Mouse (Mus musculus) kidney, embryonic 14.5 days (tissue): Measurements from ENCODE around the gene Arl9. TPM values are rescaled to one million over a fixed set of nuclear protein-coding genes. Genes with fewer than 3 reads are reported as not detected.
"Not testable (repeated sequence)": the region's sequence is repeated elsewhere in the genome, so short reads cannot be mapped to it uniquely, and the experiment has no call there.

Source experiments
- ATAC-seq: fragments of 200-750 bp; cut with Nextera tagmentation; 2 replicates; pipeline ENCODE4 v1.8.0; 2017; ENCODE audit warnings: moderate number of reproducible peaks, mild to moderate bottlenecking, moderate TSS enrichment, moderate library complexity; ENCODE audit not compliant: low FRiP score, low TSS enrichment
- H3K27ac ChIP-seq: fragments of 300-500 bp; sonication (generic); 2 replicates; pipeline ENCODE4 v1.5.1; 2014; ENCODE audit warnings: low read depth, mild to moderate bottlenecking, low read length, moderate library complexity, mixed read lengths
- H3K27me3 ChIP-seq: fragments of 300-500 bp; sonication (generic); 2 replicates; pipeline ENCODE4 v1.6.1; 2014; ENCODE audit warnings: mild to moderate bottlenecking, low read length; ENCODE audit not compliant: control insufficient read depth, insufficient read depth
- H3K36me3 ChIP-seq: fragments of 300-500 bp; sonication (generic); 2 replicates; pipeline ENCODE4 v1.6.1; 2014; ENCODE audit warnings: low read length, mixed read lengths; ENCODE audit not compliant: control insufficient read depth, insufficient read depth
- H3K4me1 ChIP-seq: fragments of 300-500 bp; sonication (generic); 2 replicates; pipeline ENCODE4 v1.6.1; 2014; ENCODE audit warnings: low read length, mixed read lengths; ENCODE audit not compliant: control insufficient read depth, insufficient read depth
- H3K4me2 ChIP-seq: fragments of 300-500 bp; sonication (generic); replicated peaks from 2 replicates; pipeline ENCODE4 v1.6.1; 2014; ENCODE audit warnings: low read depth, mild to moderate bottlenecking, low read length
- H3K4me3 ChIP-seq: fragments of 300-500 bp; sonication (generic); 2 replicates; pipeline ENCODE4 v1.5.1; 2014; ENCODE audit warnings: mild to moderate bottlenecking, low read length
- H3K9ac ChIP-seq: fragments of 300-500 bp; sonication (generic); 2 replicates; pipeline ENCODE4 v1.6.1; 2014; ENCODE audit warnings: low read depth, mild to moderate bottlenecking, low read length, moderate library complexity
- H3K9me3 ChIP-seq: fragments of 300-500 bp; sonication (generic); 2 replicates; pipeline ENCODE4 v1.6.1; 2016; ENCODE audit warnings: low read length; ENCODE audit not compliant: control insufficient read depth
- WGBS: fragments of 180-500 bp; shearing (Covaris S2); extraction: QIAGEN DNeasy Blood & Tissue Kit; methylation state at CpG from one replicate; pipeline ENCODE4 v1.1.7; 2014; 5-methylcytosine and 5-hydroxymethylcytosine counted together
- polyA plus RNA-seq: library from polyadenylated mRNA; unstranded; fragments of >200 nt; fragmentation: Nextera tagmentation; extraction: Ambion mirVana; gene quantifications from 2 replicates; pipeline ENCODE4 v1.2.1, GENCODE M21; 2014

Arl9 gene
- polyA plus RNA-seq, 1 experiment from 2014 or later, result not detected

DNA sequence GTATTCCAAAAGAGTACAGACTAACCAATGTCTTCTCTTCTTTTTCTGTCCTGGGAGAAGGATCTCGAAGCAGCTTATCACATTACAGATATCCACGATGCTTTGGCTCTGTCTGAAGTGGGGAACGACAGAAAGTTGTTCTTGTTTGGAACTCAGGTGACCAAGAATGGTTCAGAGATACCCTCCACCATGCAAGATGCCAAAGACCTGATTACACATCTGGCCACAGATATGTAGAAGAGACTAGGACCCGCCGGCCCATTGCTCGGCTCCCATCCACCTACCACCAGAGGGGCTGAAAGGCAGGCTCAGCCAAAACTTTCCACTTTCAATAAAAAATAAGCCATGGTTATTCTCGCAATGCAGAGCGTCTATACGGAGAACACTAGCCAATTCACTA is 6.5 kb downstream of the Arl9 start:
- no peak overlapping the region for H3K4me3 ChIP-seq
- no peak overlapping the region for H3K9ac ChIP-seq
- no peaks in the 10 kb centered on the region for H3K9me3 ChIP-seq
- 93% methylated on average over 9 of the region's 9 CpGs for WGBS
- no peak overlapping the region for H3K27ac ChIP-seq
- no peaks in the 10 kb centered on the region for H3K4me1 ChIP-seq
- H3K4me2 ChIP-seq, result no peak overlapping the region
- no peaks in the 10 kb centered on the region for H3K36me3 ChIP-seq
- no peak for ATAC-seq
- no peaks in the 10 kb centered on the region for H3K27me3 ChIP-seq

DNA sequence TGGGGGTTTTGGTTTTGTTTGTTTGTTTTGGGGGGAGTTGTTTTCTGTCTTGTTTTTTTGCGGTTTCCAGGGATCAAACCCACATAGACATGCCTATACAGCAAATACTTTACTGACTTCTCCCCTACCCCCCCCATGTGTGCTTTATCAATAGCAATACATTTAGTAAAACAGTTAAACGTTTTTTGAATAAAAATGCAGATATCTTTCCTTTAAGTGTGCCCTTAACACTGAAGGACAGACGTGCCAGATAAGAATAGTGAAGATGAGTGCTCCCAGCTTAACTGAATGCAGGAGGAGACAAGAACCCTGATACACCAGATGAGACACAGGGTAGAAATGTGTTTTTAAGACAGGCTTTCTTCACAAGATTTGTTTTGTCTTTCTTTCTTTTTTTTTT is 7.2 kb downstream of the Arl9 start:
- no peak overlapping the region for H3K27ac ChIP-seq
- no peak overlapping the region for H3K4me3 ChIP-seq
- no peak overlapping the region for H3K4me2 ChIP-seq
- H3K9me3 ChIP-seq, result no peaks in the 10 kb centered on the region
- ATAC-seq, result no peak
- H3K4me1 ChIP-seq, result no peaks in the 10 kb centered on the region; the same call in 1 of the 2 replicates
- no peak overlapping the region for H3K9ac ChIP-seq
- WGBS, result 65% methylated on average over 3 of the region's 3 CpGs
- no peaks in the 10 kb centered on the region for H3K27me3 ChIP-seq
- H3K36me3 ChIP-seq, result no peaks in the 10 kb centered on the region

DNA sequence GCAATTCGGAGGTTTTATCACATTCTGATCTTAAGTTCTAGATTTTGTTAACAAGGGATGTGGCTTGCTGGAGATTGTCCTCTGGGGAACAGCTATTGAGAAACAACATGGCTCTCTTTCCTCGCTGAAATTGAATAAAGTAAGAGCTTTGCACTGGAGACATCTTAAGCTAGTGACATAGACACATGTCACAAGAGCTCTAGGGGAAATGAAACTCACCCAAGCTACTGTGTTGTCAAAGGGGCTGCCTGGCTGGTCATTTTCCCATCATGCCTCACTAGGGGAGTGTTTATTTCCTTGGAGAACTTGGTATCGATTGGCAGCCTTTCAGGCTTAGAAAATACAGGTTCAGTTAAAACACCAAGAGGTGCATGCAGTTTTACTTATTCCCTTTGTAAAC is 9.3 kb downstream of the Arl9 start:
- Histone ChIP-seq H3K4me2 (no peak overlapping the region), H3K36me3 (no peaks in the 10 kb centered on the region), H3K9ac (no peak overlapping the region), H3K4me1 (no peaks in the 10 kb centered on the region; the same call in 1 of the 2 replicates), H3K9me3 (no peaks in the 10 kb centered on the region), H3K27ac (no peak overlapping the region), H3K4me3 (no peak overlapping the region), H3K27me3 (no peaks in the 10 kb centered on the region; the same call in 1 of the 2 replicates)
- no peak for ATAC-seq
- WGBS, result 76% methylated on average over 3 of the region's 3 CpGs

DNA sequence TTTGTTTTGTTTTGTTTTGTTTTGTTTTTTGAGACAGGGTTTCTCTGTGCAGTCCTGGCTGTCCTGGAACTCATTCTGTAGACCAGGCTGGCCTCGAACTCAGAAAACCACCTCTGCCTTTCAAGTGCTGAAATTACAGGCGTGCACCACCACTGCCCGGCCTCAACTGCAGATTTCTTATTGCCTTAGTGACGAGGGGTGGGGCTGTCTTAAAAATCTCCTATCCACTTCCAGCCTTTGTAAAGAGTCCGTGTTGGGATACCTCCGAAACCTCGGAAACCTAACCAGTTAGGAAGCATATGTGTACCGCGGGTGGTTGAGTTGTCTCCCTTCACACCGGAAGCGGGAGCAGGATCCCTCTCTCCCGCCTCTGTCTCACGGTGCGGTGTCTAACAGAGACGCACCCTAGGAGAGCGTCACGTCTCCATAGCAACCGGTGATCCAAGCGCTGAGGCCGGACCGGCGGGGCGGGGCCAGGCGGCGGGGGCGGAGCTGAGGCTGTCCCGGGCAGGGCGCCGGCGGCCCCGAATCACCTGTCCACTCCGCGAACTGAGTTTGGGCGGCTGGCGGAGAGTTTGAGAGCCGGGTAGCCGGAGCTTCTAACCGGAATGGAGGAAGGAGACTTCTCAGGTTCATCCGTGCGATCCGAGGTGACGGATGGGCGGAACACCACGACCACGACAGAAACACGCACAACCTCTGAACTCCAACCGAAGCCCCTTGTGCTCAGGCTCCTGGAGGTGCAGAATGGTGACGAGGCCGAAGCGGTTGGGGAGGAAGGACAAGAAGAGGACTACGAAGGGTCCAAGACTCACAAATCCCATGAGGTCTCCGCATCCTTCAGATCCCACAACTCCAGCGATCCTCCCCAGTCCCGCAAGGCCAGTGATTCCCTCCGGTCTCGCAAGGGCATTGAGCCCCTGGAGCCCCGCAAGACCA is 12.0 kb downstream of the Arl9 start, which contains the start of gene Thegl:
Gene Thegl (plus strand): TSS at position 480 of the 939 bp plus-strand sequence.
- peak within 1 kb of the TSS; percentile 49 for H3K4me3 ChIP-seq
- WGBS, result 7% methylated on average over 57 of the region's 57 CpGs
- H3K9me3 ChIP-seq, result no peaks in the 10 kb centered on the region

DNA sequence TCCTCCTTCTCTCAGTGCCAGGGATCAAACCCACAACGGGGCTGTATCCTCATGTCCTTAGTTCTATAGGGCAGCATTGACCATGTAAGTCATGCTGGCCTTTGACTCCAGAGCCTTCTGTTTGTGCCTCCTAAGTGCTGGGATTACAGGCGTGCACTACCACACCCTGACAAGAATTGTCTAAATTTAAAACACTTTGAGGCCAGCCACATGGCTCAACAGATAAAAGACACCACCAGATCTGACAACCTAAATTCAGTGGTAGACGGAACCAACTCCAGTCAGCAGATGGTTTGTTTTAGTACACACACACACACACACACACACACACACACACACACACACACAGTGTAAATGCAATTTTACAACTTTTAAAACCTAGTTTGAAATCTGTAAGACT is 24.2 kb downstream of the Arl9 start:
- no peaks in the 10 kb centered on the region for H3K27me3 ChIP-seq
- H3K27ac ChIP-seq, result no peak overlapping the region
- H3K36me3 ChIP-seq, result no peaks in the 10 kb centered on the region
- 0 out of 2 replicates have a peak, but pooled peaks cover 2% of the 10 kb centered on the region for H3K9me3 ChIP-seq
- no peak overlapping the region for H3K9ac ChIP-seq
- 88% methylated on average over 3 of the region's 3 CpGs for WGBS
- no peaks in the 10 kb centered on the region for H3K4me1 ChIP-seq
- no peak for ATAC-seq
- no peak overlapping the region for H3K4me3 ChIP-seq
- H3K4me2 ChIP-seq, result no peak overlapping the region

More for the DNA sequence above, 12.0 kb downstream of the Arl9 start, which contains the start of gene Thegl:
- Histone ChIP-seq H3K27me3 (no peaks in the 10 kb centered on the region; the same call in 1 of the 2 replicates), H3K27ac (no peak within 1 kb of the TSS), H3K4me1 (no peaks in the 10 kb centered on the region; the same call in 1 of the 2 replicates), H3K36me3 (no peaks in the 10 kb centered on the region), H3K4me2 (peak within 1 kb of the TSS; percentile 73), H3K9ac (peak within 1 kb of the TSS; percentile 40; the same call in 1 of the 2 replicates)
- peak; percentile 98 for ATAC-seq

DNA sequence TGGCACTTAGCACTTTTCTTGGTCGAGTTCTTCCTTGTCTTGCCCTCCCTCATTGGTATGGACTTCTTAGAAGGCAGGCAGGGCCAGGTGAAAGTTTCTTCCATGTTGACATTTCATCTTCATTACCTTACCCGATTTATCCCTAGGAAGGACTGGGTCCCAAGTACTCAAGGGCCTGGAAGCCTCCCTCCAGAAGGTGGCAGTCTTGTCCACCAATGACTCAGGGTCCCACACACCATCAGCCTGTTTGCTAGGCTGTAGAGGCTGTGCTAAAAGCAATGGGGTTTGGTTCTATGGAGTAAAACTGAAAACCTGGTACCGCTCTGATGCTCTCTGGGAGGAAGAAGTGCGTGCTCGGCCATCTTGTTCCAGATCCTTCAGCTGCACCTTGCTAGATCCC is 25.9 kb downstream of the Arl9 start:
- H3K9me3 ChIP-seq, result no peaks in the 10 kb centered on the region
- ATAC-seq, result no peak
- 85% methylated on average over 5 of the region's 5 CpGs for WGBS

DNA sequence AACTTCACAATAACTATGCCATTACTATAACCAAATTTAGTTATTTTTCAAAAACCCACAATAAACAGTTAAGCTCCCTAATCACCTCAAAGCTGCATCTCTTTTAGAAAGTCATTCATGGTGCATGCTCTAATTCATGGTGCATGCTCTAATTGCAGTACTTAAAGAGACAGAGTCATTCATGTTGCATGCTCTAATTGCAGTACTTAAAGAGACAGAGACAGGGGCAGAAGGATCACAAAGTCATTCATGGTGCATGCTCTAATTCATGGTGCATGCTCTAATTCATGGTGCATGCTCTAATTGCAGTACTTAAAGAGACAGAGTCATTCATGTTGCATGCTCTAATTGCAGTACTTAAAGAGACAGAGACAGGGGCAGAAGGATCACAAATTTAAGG is 31.2 kb downstream of the Arl9 start:
- not testable (repeated sequence) for H3K27me3 ChIP-seq, H3K36me3 ChIP-seq, H3K4me1 ChIP-seq, ATAC-seq, H3K27ac ChIP-seq, H3K4me3 ChIP-seq, H3K9ac ChIP-seq, H3K9me3 ChIP-seq, H3K4me2 ChIP-seq

More for the DNA sequence above, 25.9 kb downstream of the Arl9 start:
- H3K27me3 ChIP-seq, result no peaks in the 10 kb centered on the region
- no peak overlapping the region for H3K4me3 ChIP-seq
- H3K9ac ChIP-seq, result no peak overlapping the region
- no peak overlapping the region for H3K4me2 ChIP-seq
- no peak overlapping the region for H3K27ac ChIP-seq
- no peaks in the 10 kb centered on the region for H3K36me3 ChIP-seq
- no peaks in the 10 kb centered on the region for H3K4me1 ChIP-seq

DNA sequence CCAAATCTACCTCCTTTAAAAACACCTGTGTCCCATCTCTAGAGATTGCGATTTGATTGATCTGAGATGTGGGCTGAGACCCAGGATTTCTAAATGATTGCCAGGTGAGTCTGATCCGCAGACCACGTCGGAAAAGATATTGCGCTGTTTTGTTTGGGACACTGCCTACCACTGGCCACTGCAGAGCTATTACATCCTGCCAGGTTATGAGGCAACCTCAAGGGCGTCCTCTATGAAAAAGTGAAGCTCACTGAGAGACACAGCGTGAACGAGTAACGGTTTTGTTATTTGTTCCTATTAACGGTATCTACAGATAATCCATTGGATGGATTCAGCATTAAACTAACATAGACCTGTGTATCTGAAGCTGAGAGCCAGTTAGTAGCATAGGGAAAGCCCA is 34.6 kb downstream of the Arl9 start:
- Histone ChIP-seq H3K27me3 (no peaks in the 10 kb centered on the region), H3K9ac (no peak overlapping the region), H3K4me1 (no peaks in the 10 kb centered on the region), H3K27ac (no peak overlapping the region), H3K4me2 (no peak overlapping the region), H3K9me3 (no peaks in the 10 kb centered on the region), H3K4me3 (no peak overlapping the region), H3K36me3 (no peaks in the 10 kb centered on the region)
- no peak for ATAC-seq
- WGBS, result 90% methylated on average over 10 of the region's 10 CpGs

DNA sequence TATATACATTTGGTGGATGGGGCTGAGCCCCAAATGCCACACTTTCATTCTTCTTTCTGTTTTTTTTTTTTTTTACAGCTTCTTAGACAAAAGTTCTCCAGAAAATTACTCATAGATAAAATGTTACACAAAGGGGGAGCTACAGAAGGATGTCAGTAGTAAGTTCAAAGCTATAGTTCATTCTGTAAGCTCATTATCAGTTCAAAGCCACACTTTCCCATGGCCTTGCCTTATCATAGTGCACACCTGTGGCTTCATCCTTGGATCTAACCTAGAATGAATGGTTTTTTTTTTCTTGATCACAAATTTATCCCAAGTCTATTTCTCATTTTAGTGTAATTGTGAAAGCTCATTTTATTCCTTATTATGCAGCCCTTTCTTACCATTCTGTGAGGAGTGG is 35.5 kb downstream of the Arl9 start:
- no peak for ATAC-seq
- Histone ChIP-seq H3K27me3 (no peaks in the 10 kb centered on the region), H3K4me1 (no peaks in the 10 kb centered on the region), H3K36me3 (no peaks in the 10 kb centered on the region), H3K27ac (no peak overlapping the region), H3K4me2 (no peak overlapping the region), H3K4me3 (no peak overlapping the region), H3K9me3 (no peaks in the 10 kb centered on the region), H3K9ac (no peak overlapping the region)
